Mouse (Mus musculus) megakaryocyte, adult 5-6 weeks (primary cell): ENCODE results near the gene Lrrk1. TPM values are rescaled to one million over a fixed set of nuclear protein-coding genes. Genes with fewer than 3 reads are reported as not detected.

Experiments used
- total RNA-seq, 2 experiments: library from RNA; stranded (forward) in 1 of 2; stranded (reverse) in 1 of 2; fragments of 153-499, 151-499 nt in 1 of 2; fragments of 221-1000, 200-1000 nt in 1 of 2; gene quantifications; 2 replicates each; pipeline versions ENCODE4 v1.2.3 to v1.2.4; 2015 to 2017

Gene Lrrk1
- total RNA-seq, 2 experiments from 2014 or later, result 20.6 to 27.9 TPM

Other genes with a start within 250 kb of the Lrrk1 start
- not detected in 2 replicates for gene Gm10974, start 22.4 kb downstream of the Lrrk1 start, total RNA-seq (2015)
- gene Gm10974, start 22.4 kb downstream of the Lrrk1 start, total RNA-seq (2017), result not detected in 2 replicates
- gene Aldh1a3, start 39.2 kb upstream of the Lrrk1 start, total RNA-seq (2015), result 0.16 TPM in 1 of 2 replicates, not detected in the other
- gene Aldh1a3, start 39.2 kb upstream of the Lrrk1 start, total RNA-seq (2017), result not detected in 2 replicates